Mouse (Mus musculus) embryo, embryonic 10 days (tissue): ENCODE measurements around the gene Tef.

ENCODE experiments used
- DNase-seq: peaks from one replicate; pipeline ENCODE4 v3.0.0-alpha.2; 2015; ENCODE audit warnings: low spot score

The Tef gene

GRCm38 (mm10) chr15:81829208-81829580 is 27.0 kb downstream of the Tef start:
- DNase-seq: no peak

DNA sequence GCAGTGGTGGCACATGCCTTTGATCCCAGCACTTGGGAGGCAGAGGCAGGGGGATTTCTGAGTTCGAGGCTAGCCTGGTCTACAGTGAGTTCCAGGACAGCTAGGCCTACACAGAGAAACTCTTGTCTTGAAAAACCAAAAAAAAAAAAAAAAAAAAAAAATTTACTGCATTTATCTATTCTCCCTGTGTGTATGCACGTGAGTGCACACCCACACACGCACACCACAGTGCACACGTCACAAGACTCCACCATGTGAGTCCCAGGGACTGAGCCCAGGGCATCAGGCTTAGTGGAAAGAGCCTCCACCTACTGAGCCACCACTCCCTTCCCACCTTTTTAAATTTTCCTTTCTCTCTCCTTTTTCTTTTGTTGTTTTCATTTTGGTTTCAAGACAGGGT is 28.3 kb downstream of the Tef start:
- DNase-seq: no peak

- DNase-seq: peak; percentile 98
Measured at GRCm38 (mm10) chr15:81831136-81831825, 29.1 kb downstream of the Tef start.

DNA sequence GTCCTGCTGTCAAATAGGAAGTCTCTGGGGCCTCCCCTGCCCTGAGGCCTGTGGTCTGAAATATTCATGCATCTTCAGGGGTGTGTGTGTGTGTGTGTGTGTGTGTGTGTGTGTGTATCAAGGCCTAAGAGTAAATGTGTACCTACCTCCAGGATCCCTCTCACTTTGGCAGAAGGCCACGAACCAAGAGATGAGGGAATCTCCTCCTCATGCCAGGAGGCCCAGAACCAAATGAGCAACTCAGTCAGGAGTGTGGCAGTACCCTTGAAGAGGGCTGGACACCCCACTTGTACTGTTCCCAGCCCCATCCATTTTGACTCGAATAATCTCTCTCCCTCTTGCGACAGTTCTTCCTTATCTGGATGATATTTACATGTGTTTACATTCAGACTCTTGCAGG is 30.0 kb downstream of the Tef start:
- DNase-seq: no peak

- no peak for DNase-seq
Measured at GRCm38 (mm10) chr15:81833481-81833880, 31.3 kb downstream of the Tef start.

GRCm38 (mm10) chr15:81834171-81834841 is 32.1 kb downstream of the Tef start:
- no peak for DNase-seq

DNA sequence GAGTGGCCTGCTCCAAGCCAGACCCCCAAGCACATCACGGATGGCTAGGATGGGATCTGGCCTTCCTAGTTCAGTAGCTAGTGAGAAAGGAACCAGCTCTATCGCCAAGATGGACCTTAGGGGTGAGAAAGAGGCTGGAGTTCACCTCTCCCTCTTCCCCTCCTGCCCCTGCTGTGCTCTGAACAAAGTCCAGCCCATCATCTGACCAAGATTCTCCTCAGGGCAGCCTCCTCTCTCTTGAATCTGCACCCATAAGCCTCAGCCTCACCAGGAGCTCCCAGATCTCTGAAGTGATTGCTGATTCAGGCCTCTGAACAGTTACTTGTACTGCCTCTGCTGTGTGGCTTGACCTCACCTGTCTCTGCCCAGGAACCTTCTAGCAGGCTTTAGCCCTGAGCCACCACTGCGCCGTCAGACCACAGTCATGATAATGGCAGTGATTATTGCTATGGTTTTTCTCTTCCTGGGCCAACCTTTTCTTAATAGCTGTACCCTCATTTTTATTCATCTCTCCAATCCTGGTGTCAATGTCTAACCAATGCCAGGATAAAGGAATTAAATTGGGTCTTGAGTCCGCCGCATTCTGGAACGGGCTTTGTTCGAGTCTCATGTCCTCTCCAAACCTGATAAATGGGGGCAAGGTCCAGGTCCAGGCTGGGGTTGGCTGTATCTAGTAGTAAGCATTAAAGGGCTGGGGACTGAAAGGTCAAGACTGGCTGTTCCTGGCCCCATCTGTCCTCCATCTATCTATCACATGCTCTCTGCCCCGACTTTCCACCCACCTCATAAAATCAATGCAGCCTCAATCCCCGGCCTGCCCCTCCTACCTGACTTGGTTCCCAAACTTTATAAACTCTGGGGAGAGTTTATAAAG is 33.0 kb downstream of the Tef start:
- no peak for DNase-seq

- DNase-seq: peak; percentile 85
Measured at GRCm38 (mm10) chr15:81836124-81836821, 34.1 kb downstream of the Tef start.

- no peak for DNase-seq
Measured at GRCm38 (mm10) chr15:81836966-81837920, 35.0 kb downstream of the Tef start.

- no peak for DNase-seq
Measured at GRCm38 (mm10) chr15:81838554-81839235, 36.5 kb downstream of the Tef start.

DNA sequence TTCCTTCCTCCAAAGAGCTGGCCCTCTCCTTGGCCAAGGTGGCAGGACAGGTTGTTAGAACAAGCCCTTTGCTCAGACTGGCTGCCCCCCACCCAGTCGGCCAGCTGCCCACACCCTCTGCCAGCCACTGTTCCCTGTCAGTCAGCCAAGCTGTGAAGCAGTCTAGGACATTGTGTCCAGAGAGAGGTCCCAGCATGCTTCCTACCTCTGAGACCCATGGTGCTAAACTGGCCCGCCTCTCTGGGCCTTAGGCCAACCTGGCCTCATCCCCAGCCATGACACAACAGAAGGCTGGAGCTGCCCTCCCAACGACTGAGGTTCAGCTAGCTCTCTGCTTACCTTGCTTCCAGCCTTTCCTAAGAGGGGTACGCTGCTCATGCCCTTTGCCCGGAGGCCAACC is 37.4 kb downstream of the Tef start:
- DNase-seq: no peak

DNA sequence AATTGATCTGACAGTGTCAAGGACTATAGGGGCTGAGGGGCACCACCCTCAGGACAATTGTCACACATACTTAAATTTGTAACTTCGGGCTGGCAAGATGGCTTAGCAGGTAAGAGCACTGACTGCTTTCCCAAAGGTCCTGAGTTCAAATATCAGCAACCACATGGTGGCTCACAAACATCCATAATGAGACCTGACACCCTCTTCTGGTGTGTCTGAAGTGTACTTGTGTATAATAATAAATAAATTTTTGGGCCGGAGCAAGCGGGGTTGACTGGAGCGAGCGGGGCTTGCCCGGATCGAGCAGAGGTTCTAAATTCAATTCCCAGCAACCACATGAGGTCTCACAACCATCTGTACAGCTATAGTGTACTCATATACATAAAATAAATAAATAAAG is 38.1 kb downstream of the Tef start:
- DNase-seq: no peak

- no peak for DNase-seq
Measured at GRCm38 (mm10) chr15:81842275-81842674, 40.1 kb downstream of the Tef start.

DNA sequence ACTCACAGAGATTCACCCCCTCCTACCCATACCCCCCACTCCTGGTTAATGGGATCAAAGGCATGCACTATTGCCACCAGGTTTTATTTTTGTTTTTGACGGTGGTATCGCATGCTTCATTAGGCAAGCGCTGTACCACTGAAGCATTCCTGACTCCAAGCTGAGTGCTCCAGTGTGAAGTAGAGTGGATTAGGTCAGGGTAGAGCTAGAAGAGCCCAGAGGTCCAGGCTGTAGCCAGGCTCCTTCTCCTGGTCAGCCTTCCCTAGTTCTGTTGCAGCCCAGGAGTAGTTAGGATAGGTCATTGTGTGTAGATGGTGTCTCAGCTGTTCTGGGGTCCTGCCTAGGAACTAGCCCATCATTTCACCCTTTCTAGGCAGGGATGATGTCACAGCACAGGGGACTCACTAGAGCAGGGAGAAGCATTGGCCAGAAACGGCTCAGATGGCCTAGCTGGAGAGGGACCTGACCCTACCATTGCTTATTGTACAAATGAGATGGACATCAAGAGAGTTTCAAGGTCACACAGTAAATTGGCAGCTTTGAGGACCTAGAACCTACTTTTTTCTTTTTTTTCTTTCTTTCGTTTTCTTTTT is 42.9 kb downstream of the Tef start:
- DNase-seq: no peak

GRCm38 (mm10) chr15:81845724-81846123 is 43.5 kb downstream of the Tef start:
- DNase-seq: no peak

DNA sequence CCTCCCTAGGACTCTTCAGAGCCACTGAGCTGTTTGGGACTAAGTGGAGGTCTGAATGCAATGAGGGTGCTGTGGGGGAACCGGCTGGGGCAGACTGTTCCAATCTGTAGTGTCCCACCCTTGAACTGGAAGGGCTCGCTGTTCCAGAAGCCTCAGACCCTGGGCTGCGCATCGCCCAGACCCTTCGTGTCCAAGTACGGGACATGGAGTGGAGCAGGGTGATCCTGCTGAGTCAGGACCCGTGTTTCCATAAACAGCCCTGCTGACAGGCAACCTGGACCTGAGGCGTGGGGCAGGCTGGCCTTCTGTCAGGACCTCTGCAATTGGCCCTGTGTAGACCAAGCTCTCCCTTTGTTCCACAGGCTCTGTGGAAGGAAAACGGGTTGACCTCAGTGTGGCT is 44.5 kb downstream of the Tef start:
- no peak for DNase-seq

DNA sequence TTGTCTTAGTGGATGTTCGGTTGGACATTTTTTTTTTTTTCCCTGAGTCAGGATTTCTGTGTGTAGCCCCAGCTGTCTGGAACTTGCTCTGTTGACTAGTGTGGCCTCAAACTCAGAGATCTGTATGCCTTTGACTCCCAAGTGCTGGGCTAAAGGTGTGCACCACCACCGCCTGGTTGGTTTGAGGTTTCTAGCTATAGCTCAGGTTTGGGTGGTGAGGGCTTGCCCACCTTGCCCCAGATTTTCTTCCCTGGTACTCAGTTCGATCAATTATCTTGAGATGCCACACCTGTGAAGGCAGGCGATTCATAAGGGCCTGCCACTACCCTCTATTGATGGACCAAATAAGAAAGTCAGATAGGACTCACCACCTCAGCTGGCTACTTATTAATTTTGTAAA is 44.9 kb downstream of the Tef start:
- DNase-seq: no peak

DNA sequence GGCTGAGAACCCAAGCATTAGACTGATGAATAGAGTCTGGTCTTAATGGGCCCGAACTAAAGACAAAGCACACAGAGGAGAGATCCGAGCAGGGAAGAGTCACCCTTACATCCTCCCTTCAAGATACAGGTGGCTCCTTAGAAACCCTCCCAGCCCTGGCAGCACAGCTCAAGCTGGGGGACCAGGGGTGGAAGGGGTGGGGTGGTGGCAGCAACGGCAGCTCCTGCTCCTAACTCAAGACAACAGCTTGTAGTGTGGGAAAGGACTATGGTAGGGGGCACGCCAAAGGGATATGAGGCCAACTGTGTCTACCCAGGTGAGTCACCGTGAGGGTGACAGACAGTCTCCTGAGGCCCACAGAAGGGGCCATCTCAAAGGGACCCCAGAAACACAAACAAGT is 45.6 kb downstream of the Tef start:
- no peak for DNase-seq

DNA sequence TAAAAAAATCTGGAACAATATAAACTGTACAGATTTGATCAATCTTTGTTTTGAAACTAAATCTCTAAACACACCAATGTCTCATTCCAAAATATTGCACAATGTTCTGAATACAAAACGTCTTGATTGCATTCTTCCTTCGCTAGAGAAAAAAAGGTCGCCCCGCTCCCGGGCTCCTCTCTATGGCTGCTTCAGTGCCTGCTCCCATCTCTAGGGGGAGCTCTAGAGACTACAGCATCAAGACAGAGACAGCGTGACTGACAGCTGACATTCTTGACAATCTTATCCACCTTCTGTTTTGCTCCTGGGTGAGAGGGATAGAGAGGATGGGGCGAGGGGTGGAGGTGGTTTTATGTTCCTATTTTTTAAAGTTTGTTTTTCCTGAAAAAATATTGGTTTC is 46.1 kb downstream of the Tef start:
- DNase-seq: peak; percentile 68

- DNase-seq: no peak
Measured at GRCm38 (mm10) chr15:81849104-81849503, 46.9 kb downstream of the Tef start.
